Mouse (Mus musculus) lung, postnatal 0 days (tissue): ENCODE results near the gene Sec16a.

ENCODE experiments used
- CTCF ChIP-seq: IDR thresholded peaks from 2 replicates; pipeline ENCODE4 v1.5.1; 2016; ENCODE audit warnings: antibody characterized with exemption, mild to moderate bottlenecking
- EP300 ChIP-seq: IDR thresholded peaks from 2 replicates; pipeline ENCODE4 v1.6.1; 2016; ENCODE audit warnings: antibody characterized with exemption, mild to moderate bottlenecking, control low read depth

- no peak for TF ChIP-seq CTCF
- TF ChIP-seq EP300 = no peak; the same call in 1 of the 2 replicates
Measured at GRCm38 (mm10) chr2:26458402-26459124, 13.5 kb upstream of the Sec16a start.
